Mouse (Mus musculus): ENCODE data around the gene Xpa. TPM values are rescaled to one million over a fixed set of nuclear protein-coding genes. Genes with fewer than 3 reads are reported as not detected.

Xpa gene
- polyA plus RNA-seq, 1 experiment from 2014 or later: 18.4 TPM

- H3K36me3 ChIP-seq: peaks cover 28% of the 10 kb centered on the region
- ATAC-seq: peak; percentile 28; the same call in 1 of the 2 replicates
- H3K4me2 ChIP-seq (replicated peaks): no peak overlapping the region
- H3K4me1 ChIP-seq (replicated peaks): no peaks in the 10 kb centered on the region
- no peaks in the 10 kb centered on the region for H3K9me3 ChIP-seq
- H3K27ac ChIP-seq: no peak overlapping the region
- 57% methylated on average over 8 of the region's 8 CpGs for WGBS
- no peak overlapping the region for H3K4me3 ChIP-seq (replicated peaks)
- no peaks in the 10 kb centered on the region for H3K27me3 ChIP-seq (replicated peaks)
- no peak overlapping the region for H3K9ac ChIP-seq
Observed at GRCm38 (mm10) chr4:46185423-46185822, 10.7 kb downstream of the Xpa start.

- no peak overlapping the region for H3K27ac ChIP-seq
- H3K4me2 ChIP-seq (replicated peaks): no peak overlapping the region
- ATAC-seq: no peak
- no peaks in the 10 kb centered on the region for H3K27me3 ChIP-seq (replicated peaks)
- H3K4me1 ChIP-seq (replicated peaks): no peaks in the 10 kb centered on the region
- H3K36me3 ChIP-seq: peaks cover 27% of the 10 kb centered on the region
- H3K4me3 ChIP-seq (replicated peaks): no peak overlapping the region
- no peaks in the 10 kb centered on the region for H3K9me3 ChIP-seq
- no peak overlapping the region for H3K9ac ChIP-seq
- 82% methylated on average over 7 of the region's 7 CpGs for WGBS
Observed at GRCm38 (mm10) chr4:46182181-46182580, 13.9 kb downstream of the Xpa start.

- ATAC-seq: no peak
- Histone ChIP-seq H3K27me3 (replicated peaks) (no peaks in the 10 kb centered on the region), H3K4me3 (replicated peaks) (no peak overlapping the region), H3K27ac (no peak overlapping the region), H3K9ac (no peak overlapping the region), H3K4me2 (replicated peaks) (no peak overlapping the region), H3K9me3 (no peaks in the 10 kb centered on the region), H3K36me3 (peaks cover 27% of the 10 kb centered on the region), H3K4me1 (replicated peaks) (no peaks in the 10 kb centered on the region)
- WGBS: 60% methylated on average over 6 of the region's 6 CpGs
Observed at GRCm38 (mm10) chr4:46181168-46181567, 14.9 kb downstream of the Xpa start.

- WGBS: 84% methylated on average over 7 of the region's 7 CpGs
- no peaks in the 10 kb centered on the region for H3K4me1 ChIP-seq (replicated peaks)
- ATAC-seq: no peak
- H3K9ac ChIP-seq: no peak overlapping the region
- H3K36me3 ChIP-seq: peaks cover 22% of the 10 kb centered on the region
- H3K4me2 ChIP-seq (replicated peaks): no peak overlapping the region
- H3K4me3 ChIP-seq (replicated peaks): no peak overlapping the region
- no peaks in the 10 kb centered on the region for H3K9me3 ChIP-seq
- H3K27me3 ChIP-seq (replicated peaks): no peaks in the 10 kb centered on the region
- H3K27ac ChIP-seq: no peak overlapping the region
Observed at GRCm38 (mm10) chr4:46177496-46177895, 18.6 kb downstream of the Xpa start.

GRCm38 (mm10) chr4:46177018-46177417, 19.1 kb downstream of the Xpa start:
- H3K36me3 ChIP-seq: peaks cover 20% of the 10 kb centered on the region
- H3K4me2 ChIP-seq (replicated peaks): no peak overlapping the region

GRCm38 (mm10) chr4:46176313-46176712, 19.8 kb downstream of the Xpa start:
- Histone ChIP-seq H3K36me3 (peaks cover 26% of the 10 kb centered on the region), H3K4me1 (replicated peaks) (no peaks in the 10 kb centered on the region), H3K9me3 (no peaks in the 10 kb centered on the region), H3K9ac (no peak overlapping the region), H3K4me2 (replicated peaks) (no peak overlapping the region), H3K4me3 (replicated peaks) (no peak overlapping the region), H3K27ac (no peak overlapping the region), H3K27me3 (replicated peaks) (no peaks in the 10 kb centered on the region)
- no peak for ATAC-seq
- WGBS: 74% methylated on average over 4 of the region's 4 CpGs

More at GRCm38 (mm10) chr4:46177018-46177417, 19.1 kb downstream of the Xpa start:
- no peak overlapping the region for H3K9ac ChIP-seq
- H3K4me1 ChIP-seq (replicated peaks): no peaks in the 10 kb centered on the region
- H3K4me3 ChIP-seq (replicated peaks): no peak overlapping the region
- no peak for ATAC-seq
- H3K27me3 ChIP-seq (replicated peaks): no peaks in the 10 kb centered on the region
- no peak overlapping the region for H3K27ac ChIP-seq
- 75% methylated on average over 5 of the region's 5 CpGs for WGBS
- no peaks in the 10 kb centered on the region for H3K9me3 ChIP-seq

GRCm38 (mm10) chr4:46171761-46172160, 24.4 kb downstream of the Xpa start:
- 70% methylated on average over 7 of the region's 7 CpGs for WGBS
- Histone ChIP-seq H3K27ac (no peak overlapping the region), H3K9me3 (no peaks in the 10 kb centered on the region), H3K27me3 (replicated peaks) (no peaks in the 10 kb centered on the region), H3K4me3 (replicated peaks) (no peak overlapping the region), H3K36me3 (peaks cover 43% of the 10 kb centered on the region), H3K4me2 (replicated peaks) (no peak overlapping the region), H3K9ac (no peak overlapping the region), H3K4me1 (replicated peaks) (no peaks in the 10 kb centered on the region)
- ATAC-seq: no peak

GRCm38 (mm10) chr4:46165831-46166230, 30.3 kb downstream of the Xpa start:
- peaks cover 38% of the 10 kb centered on the region for H3K36me3 ChIP-seq
- H3K27ac ChIP-seq: no peak overlapping the region
- H3K4me2 ChIP-seq (replicated peaks): no peak overlapping the region
- no peaks in the 10 kb centered on the region for H3K27me3 ChIP-seq (replicated peaks)
- H3K9ac ChIP-seq: no peak overlapping the region
- ATAC-seq: no peak
- H3K4me1 ChIP-seq (replicated peaks): 0 out of 2 replicates have a peak, but pooled peaks cover 4% of the 10 kb centered on the region
- H3K9me3 ChIP-seq: no peaks in the 10 kb centered on the region
- 89% methylated on average over 5 of the region's 5 CpGs for WGBS
- no peak overlapping the region for H3K4me3 ChIP-seq (replicated peaks)

- 66% methylated on average over 2 of the region's 2 CpGs for WGBS
- ATAC-seq: peak; percentile 71
- Histone ChIP-seq H3K27me3 (replicated peaks) (no peaks in the 10 kb centered on the region), H3K9me3 (no peaks in the 10 kb centered on the region), H3K4me2 (replicated peaks) (no peak overlapping the region), H3K27ac (peak overlapping the region; percentile 58), H3K4me3 (replicated peaks) (no peak overlapping the region), H3K36me3 (peaks cover 27% of the 10 kb centered on the region), H3K4me1 (replicated peaks) (0 out of 2 replicates have a peak, but pooled peaks cover 4% of the 10 kb centered on the region), H3K9ac (no peak overlapping the region)
Observed at GRCm38 (mm10) chr4:46164027-46164426, 32.1 kb downstream of the Xpa start.

- Histone ChIP-seq H3K4me3 (replicated peaks) (no peak overlapping the region), H3K27me3 (replicated peaks) (no peaks in the 10 kb centered on the region), H3K4me1 (replicated peaks) (no peaks in the 10 kb centered on the region), H3K9ac (no peak overlapping the region), H3K4me2 (replicated peaks) (no peak overlapping the region), H3K36me3 (peaks cover 30% of the 10 kb centered on the region), H3K27ac (no peak overlapping the region), H3K9me3 (no peaks in the 10 kb centered on the region)
- ATAC-seq: no peak
- WGBS: 93% methylated on average over 12 of the region's 12 CpGs
Observed at GRCm38 (mm10) chr4:46151903-46152544, 44.1 kb downstream of the Xpa start.

GRCm38 (mm10) chr4:46146881-46147280, 49.2 kb downstream of the Xpa start:
- no peaks in the 10 kb centered on the region for H3K4me1 ChIP-seq (replicated peaks)
- WGBS: 93% methylated on average over 1 of the region's 1 CpGs
- no peak overlapping the region for H3K4me2 ChIP-seq (replicated peaks)
- H3K4me3 ChIP-seq (replicated peaks): no peak overlapping the region
- peaks cover 8% of the 10 kb centered on the region for H3K36me3 ChIP-seq
- H3K27ac ChIP-seq: no peak overlapping the region
- ATAC-seq: no peak
- H3K9me3 ChIP-seq: no peaks in the 10 kb centered on the region
- H3K27me3 ChIP-seq (replicated peaks): no peaks in the 10 kb centered on the region
- no peak overlapping the region for H3K9ac ChIP-seq

- ATAC-seq: no peak
- no peak overlapping the region for H3K27ac ChIP-seq
- no peak overlapping the region for H3K9ac ChIP-seq
- H3K36me3 ChIP-seq: 0 out of 2 replicates have a peak, but pooled peaks cover 2% of the 10 kb centered on the region
- H3K4me3 ChIP-seq (replicated peaks): no peak overlapping the region
- WGBS: 71% methylated on average over 3 of the region's 3 CpGs
- peaks cover 7% of the 10 kb centered on the region; the same call in 1 of the 2 replicates for H3K4me1 ChIP-seq (replicated peaks)
- H3K4me2 ChIP-seq (replicated peaks): no peak overlapping the region
- H3K27me3 ChIP-seq (replicated peaks): no peaks in the 10 kb centered on the region
- H3K9me3 ChIP-seq: no peaks in the 10 kb centered on the region
Observed at GRCm38 (mm10) chr4:46144323-46144722, 51.8 kb downstream of the Xpa start.
